Mouse (Mus musculus) MEL (cell line): ENCODE data around the gene Lmntd2. TPM values are rescaled to one million over a fixed set of nuclear protein-coding genes. Genes with fewer than 3 reads are reported as not detected.

Experiments used
- DNase-seq: peaks from one replicate; pipeline ENCODE4 v3.0.0; 2011; ENCODE audit warnings: low read depth, low spot score
- H3K27ac ChIP-seq: 2 replicates; pipeline ENCODE4 v1.5.1; 2012; ENCODE audit warnings: low read depth, mild to moderate bottlenecking, control low read depth, low read length, moderate library complexity; ENCODE audit not compliant: control insufficient read depth
- H3K27me3 ChIP-seq, 2 experiments: fragments of 150-350 bp in 1 of 2; sonication (generic) in 1 of 2; 2 replicates each; pipeline ENCODE4 v1.6.1; 2012; ENCODE audit warnings: low read length in 2 of 2, mild to moderate bottlenecking in 2 of 2, improper control_type of control experiment in 1 of 2, moderate library complexity in 1 of 2; ENCODE audit not compliant: insufficient read depth in 2 of 2, control insufficient read depth in 1 of 2
- H3K36me3 ChIP-seq, 2 experiments: 2 replicates each; pipeline ENCODE4 v1.6.1; 2012 to 2014; ENCODE audit warnings: low read length in 2 of 2, improper control_type of control experiment in 1 of 2, inconsistent platforms in 1 of 2, mild to moderate bottlenecking in 1 of 2; ENCODE audit not compliant: insufficient read depth in 2 of 2, control insufficient read depth in 1 of 2
- H3K4me1 ChIP-seq, 2 experiments: fragments of 150-350 bp in 1 of 2; sonication (generic) in 1 of 2; 2 replicates each; pipeline ENCODE4 v1.6.1; 2012; ENCODE audit warnings: low read length in 2 of 2, improper control_type of control experiment in 1 of 2, mild to moderate bottlenecking in 1 of 2; ENCODE audit not compliant: insufficient read depth in 2 of 2, control insufficient read depth in 1 of 2
- H3K4me3 ChIP-seq, 2 experiments: fragments of 150-350 bp in 1 of 2; sonication (generic) in 1 of 2; 2 replicates each; pipeline ENCODE4 v1.5.1; 2012; ENCODE audit warnings: low read depth in 2 of 2, low read length in 2 of 2, mild to moderate bottlenecking in 2 of 2, moderate library complexity in 2 of 2, control low read depth in 1 of 2, improper control_type of control experiment in 1 of 2; ENCODE audit not compliant: control insufficient read depth in 1 of 2, insufficient read depth in 1 of 2
- H3K79me2 ChIP-seq: 2 replicates; pipeline ENCODE4 v1.6.1; 2012; ENCODE audit warnings: mild to moderate bottlenecking, low read length, moderate library complexity; ENCODE audit not compliant: control insufficient read depth, poor library complexity, insufficient read depth
- H3K9ac ChIP-seq: 2 replicates; pipeline ENCODE4 v1.6.1; 2012; ENCODE audit warnings: low read depth, mild to moderate bottlenecking, control low read depth, low read length, moderate library complexity; ENCODE audit not compliant: control insufficient read depth, poor library complexity, severe bottlenecking
- H3K9me3 ChIP-seq: fragments of 150-350 bp; sonication (generic); replicated peaks from 2 replicates; pipeline ENCODE4 v1.6.1; 2012; ENCODE audit warnings: mild to moderate bottlenecking, low read length, improper control_type of control experiment, moderate library complexity; ENCODE audit not compliant: insufficient read depth
- CHD1 ChIP-seq: IDR thresholded peaks from 2 replicates; pipeline ENCODE4 v1.6.1; 2012; ENCODE audit warnings: low read depth, mild to moderate bottlenecking, inconsistent platforms, low read length, improper control_type of control experiment
- EP300 ChIP-seq, 2 experiments: IDR thresholded peaks; 2 replicates each; pipeline ENCODE4 v1.6.1; 2011; ENCODE audit warnings: improper control_type of control experiment in 2 of 2, low read length in 2 of 2, low read depth in 1 of 2, mild to moderate bottlenecking in 1 of 2
- ETS1 ChIP-seq: IDR thresholded peaks from 2 replicates; pipeline ENCODE4 v1.6.1; 2012; ENCODE audit warnings: low read depth, mild to moderate bottlenecking, inconsistent platforms, low read length, improper control_type of control experiment, moderate library complexity
- GABPA ChIP-seq: IDR thresholded peaks from 2 replicates; pipeline ENCODE4 v1.6.1; 2012; ENCODE audit warnings: low read depth, mild to moderate bottlenecking, inconsistent platforms, low read length, improper control_type of control experiment, moderate library complexity
- MEF2A ChIP-seq: IDR thresholded peaks from 2 replicates; pipeline ENCODE4 v1.6.1; 2014; ENCODE audit warnings: low read depth, mild to moderate bottlenecking, inconsistent platforms, low read length, improper control_type of control experiment; ENCODE audit not compliant: poor library complexity, insufficient replicate concordance, severe bottlenecking; ENCODE audit errors: extremely low read depth
- MYB ChIP-seq: IDR thresholded peaks from 2 replicates; pipeline ENCODE4 v1.6.1; 2011; ENCODE audit warnings: mild to moderate bottlenecking, low read depth, low read length, improper control_type of control experiment
- NELFE ChIP-seq: IDR thresholded peaks from 2 replicates; pipeline ENCODE4 v1.6.1; 2011; ENCODE audit warnings: low read depth, low read length, improper control_type of control experiment
- POLR2AphosphoS2 ChIP-seq: IDR thresholded peaks from 2 replicates; pipeline ENCODE4 v1.6.1; 2011; ENCODE audit warnings: low read length, improper control_type of control experiment
- POLR2AphosphoS5 ChIP-seq: IDR thresholded peaks from 2 replicates; pipeline ENCODE4 v1.6.1; 2012; ENCODE audit warnings: low read depth, borderline replicate concordance, mild to moderate bottlenecking, inconsistent platforms, low read length, moderate library complexity, mixed read lengths
- RAD21 ChIP-seq: IDR thresholded peaks from 2 replicates; pipeline ENCODE4 v1.6.1; 2011; ENCODE audit warnings: mild to moderate bottlenecking, low read depth, low read length, improper control_type of control experiment
- RCOR1 ChIP-seq: IDR thresholded peaks from 2 replicates; pipeline ENCODE4 v1.6.1; 2012; ENCODE audit warnings: low read depth, mild to moderate bottlenecking, inconsistent platforms, low read length, improper control_type of control experiment
- SIN3A ChIP-seq: IDR thresholded peaks from 2 replicates; pipeline ENCODE4 v1.6.1; 2012; ENCODE audit warnings: low read length, improper control_type of control experiment, inconsistent platforms
- TAL1 ChIP-seq: IDR thresholded peaks from 2 replicates; pipeline ENCODE4 v1.6.1; 2012; ENCODE audit warnings: mild to moderate bottlenecking, inconsistent platforms, low read length, moderate library complexity, mixed read lengths
- UBTF ChIP-seq: IDR thresholded peaks from 2 replicates; pipeline ENCODE4 v1.6.1; 2012; ENCODE audit warnings: low read depth, mild to moderate bottlenecking, inconsistent platforms, low read length, improper control_type of control experiment, moderate library complexity, borderline replicate concordance; ENCODE audit not compliant: insufficient read depth
- USF2 ChIP-seq, 2 experiments: IDR thresholded peaks; 2 replicates each; pipeline ENCODE4 v1.6.1; 2011 to 2012; ENCODE audit warnings: improper control_type of control experiment in 2 of 2, low read length in 2 of 2, borderline replicate concordance in 1 of 2, inconsistent platforms in 1 of 2, low read depth in 1 of 2, mild to moderate bottlenecking in 1 of 2; ENCODE audit not compliant: insufficient read depth in 1 of 2
- ZC3H11A ChIP-seq: IDR thresholded peaks from 2 replicates; pipeline ENCODE4 v1.6.1; 2012; ENCODE audit warnings: low read depth, mild to moderate bottlenecking, inconsistent platforms, low read length, improper control_type of control experiment
- ZKSCAN1 ChIP-seq: IDR thresholded peaks from 2 replicates; pipeline ENCODE4 v1.6.1; 2012; ENCODE audit warnings: low read depth, mild to moderate bottlenecking, inconsistent platforms, low read length, improper control_type of control experiment, moderate library complexity
- ZNF384 ChIP-seq: IDR thresholded peaks from 2 replicates; pipeline ENCODE4 v1.6.1; 2012; ENCODE audit warnings: low read depth, mild to moderate bottlenecking, inconsistent platforms, low read length, improper control_type of control experiment
- polyA plus RNA-seq, 2 experiments: library from polyadenylated mRNA; stranded (reverse) in 1 of 2; unstranded in 1 of 2; fragments of >175 nt in 1 of 2; fragments of >200 nt in 1 of 2; gene quantifications; 2 replicates each; pipeline versions ENCODE4 v1.2.1 to v1.2.4; 2012; ENCODE audit warnings: low replicate concordance in 2 of 2, low read depth in 1 of 2; ENCODE audit not compliant: insufficient read length in 2 of 2, insufficient read depth in 1 of 2, missing spikeins in 1 of 2
- total RNA-seq: library from RNA; depleted of rRNA; stranded (reverse); fragments of 300-350 nt; gene quantifications from 2 replicates; pipeline ENCODE4 v1.2.3, GENCODE M21; 2012

The Lmntd2 gene
- total and polyA plus RNA-seq, 3 experiments = 0.43 TPM; not detected in 2

GRCm38 (mm10) chr7:141210606-141211131, 3.2 kb downstream of the Lmntd2 start:
- Histone ChIP-seq H3K36me3 (no peaks in the 10 kb centered on the region), H3K27ac (no peak overlapping the region), H3K27me3 (peaks cover 0 to 1% of the 10 kb centered on the region in 2 experiments; a peak in 1 of 4 replicates), H3K9me3 (no peaks in the 10 kb centered on the region), H3K79me2 (no peaks in the 10 kb centered on the region), H3K9ac (no peak overlapping the region), H3K4me1 (peaks cover 0 to 6% of the 10 kb centered on the region in 2 experiments; a peak in 2 of 4 replicates), H3K4me3 (no peak overlapping the region)
- TF ChIP-seq EP300 (IDR thresholded peaks at IDR 0.05; ENCODE audit: low read depth in 1 of 2, low read length in 2 of 2) (no peak), USF2 (IDR thresholded peaks at IDR 0.05; ENCODE audit: borderline replicate concordance in 1 of 2, insufficient read depth in 1 of 2, low read depth in 1 of 2, low read length in 2 of 2) (no peak), UBTF (no peak), RAD21 (no peak)
- no peak for DNase-seq

- Histone ChIP-seq H3K4me1 (peaks cover 0 to 4% of the 10 kb centered on the region in 2 experiments; a peak in 2 of 4 replicates), H3K79me2 (no peaks in the 10 kb centered on the region), H3K9ac (no peak overlapping the region), H3K27me3 (peaks cover 0 to 1% of the 10 kb centered on the region in 2 experiments; a peak in 1 of 4 replicates)
- no peak for TF ChIP-seq POLR2AphosphoS5
- no peak for TF ChIP-seq GABPA
- TF ChIP-seq EP300 (IDR thresholded peaks at IDR 0.05; ENCODE audit: low read depth in 1 of 2, low read length in 2 of 2) = no peak
- TF ChIP-seq CHD1 = no peak
- no peak for TF ChIP-seq RCOR1
- TF ChIP-seq ZKSCAN1 = no peak
- no peak for TF ChIP-seq ETS1
- no peak for TF ChIP-seq POLR2AphosphoS2
- TF ChIP-seq UBTF = no peak
- no peak for TF ChIP-seq RAD21
- no peak for TF ChIP-seq MYB
- no peak for TF ChIP-seq ZC3H11A
- no peak for TF ChIP-seq NELFE
- TF ChIP-seq SIN3A = no peak
- no peak for TF ChIP-seq MEF2A
- TF ChIP-seq TAL1 = no peak
- TF ChIP-seq ZNF384 = no peak
- TF ChIP-seq, all 39 proteins: peak for 0
- no peak for DNase-seq
- H3K27ac ChIP-seq = no peak overlapping the region
- no peaks in the 10 kb centered on the region for H3K36me3 ChIP-seq
- H3K9me3 ChIP-seq = no peaks in the 10 kb centered on the region
- H3K4me3 ChIP-seq = no peak overlapping the region
Observed at GRCm38 (mm10) chr7:141210137-141210536, 3.7 kb downstream of the Lmntd2 start.
